Mouse (Mus musculus) embryo, embryonic 9.5 days (tissue): ENCODE results near the gene Kazn.

ENCODE experiments used
- DNase-seq: peaks from one replicate; pipeline ENCODE4 v3.0.0-alpha.2; 2017; ENCODE audit errors: extremely low spot score

Kazn gene

DNA sequence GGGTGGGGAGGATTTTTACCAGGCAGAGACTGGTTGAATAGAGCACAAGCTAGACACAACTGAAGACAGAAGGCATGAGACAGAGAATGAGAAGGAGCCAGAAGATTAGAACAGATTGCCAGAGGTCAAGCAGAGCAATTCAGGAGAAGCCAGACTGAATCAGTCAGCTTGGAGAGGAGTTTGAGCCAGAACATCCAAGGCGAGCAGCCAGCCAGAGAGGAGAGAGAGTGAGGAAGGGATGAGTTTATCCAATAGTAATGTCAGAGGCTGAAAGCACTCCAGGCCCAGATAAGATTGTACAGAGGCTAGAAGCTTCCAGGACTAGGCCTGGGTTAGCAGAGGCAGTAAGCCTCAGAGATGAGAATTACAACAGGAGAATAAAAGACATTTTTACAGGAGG lies 118.0 kb downstream of the Kazn start:
- no peak for DNase-seq

DNA sequence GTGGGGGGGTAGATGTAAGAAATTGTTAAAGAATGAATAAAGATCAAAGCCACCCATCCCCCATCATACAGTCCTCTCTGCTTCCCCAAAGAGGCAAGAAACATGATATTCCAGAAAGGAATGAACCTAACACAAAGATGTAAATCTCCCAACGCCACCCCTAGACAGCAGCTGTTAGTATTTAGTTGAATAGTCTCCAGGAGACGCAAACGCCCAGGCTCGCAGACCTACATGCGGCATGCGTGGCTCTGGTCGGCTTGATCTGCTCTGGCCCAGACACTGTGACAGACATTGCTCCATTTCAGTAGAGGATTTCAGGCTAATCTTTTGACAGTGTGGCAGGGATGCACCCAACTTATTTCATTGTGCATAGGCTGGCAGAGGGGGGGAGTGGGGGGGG lies 120.7 kb downstream of the Kazn start:
- DNase-seq, result no peak

GRCm38 (mm10) chr4:142117993-142118392 lies 121.2 kb downstream of the Kazn start:
- DNase-seq, result no peak

GRCm38 (mm10) chr4:142113306-142113705 lies 125.9 kb downstream of the Kazn start:
- no peak for DNase-seq

DNA sequence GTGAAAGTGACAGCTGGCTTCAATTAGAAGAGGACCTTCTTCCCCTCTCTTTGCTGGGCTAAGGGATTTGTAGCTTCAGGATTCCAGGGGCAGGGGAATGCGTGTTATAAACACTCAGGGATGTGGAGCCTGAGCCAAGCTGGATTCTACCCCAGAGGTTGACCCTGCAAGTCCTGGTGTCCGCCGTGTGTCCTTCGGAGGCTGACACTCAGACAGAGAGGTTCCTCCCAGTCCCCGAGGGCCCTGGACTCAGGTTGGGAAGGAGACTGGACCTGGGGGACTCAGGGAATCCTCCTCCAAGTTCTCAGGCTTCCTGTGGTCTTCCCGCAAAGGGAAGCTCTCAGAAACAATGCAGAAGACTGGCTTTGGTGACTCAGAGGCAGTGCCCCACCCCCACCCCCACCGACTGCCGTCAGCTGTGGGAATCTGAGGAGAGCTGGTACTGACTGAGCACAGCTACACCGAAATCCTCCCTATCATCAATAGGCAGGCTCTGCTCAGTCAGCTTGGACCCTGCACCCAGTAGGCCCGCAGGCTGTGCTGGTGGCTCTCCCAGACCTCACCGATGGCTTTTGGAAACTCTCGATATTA lies 136.0 kb downstream of the Kazn start:
- DNase-seq, result no peak

- DNase-seq, result peak; percentile 71
Observed at GRCm38 (mm10) chr4:142098303-142098702, 140.9 kb downstream of the Kazn start.

DNA sequence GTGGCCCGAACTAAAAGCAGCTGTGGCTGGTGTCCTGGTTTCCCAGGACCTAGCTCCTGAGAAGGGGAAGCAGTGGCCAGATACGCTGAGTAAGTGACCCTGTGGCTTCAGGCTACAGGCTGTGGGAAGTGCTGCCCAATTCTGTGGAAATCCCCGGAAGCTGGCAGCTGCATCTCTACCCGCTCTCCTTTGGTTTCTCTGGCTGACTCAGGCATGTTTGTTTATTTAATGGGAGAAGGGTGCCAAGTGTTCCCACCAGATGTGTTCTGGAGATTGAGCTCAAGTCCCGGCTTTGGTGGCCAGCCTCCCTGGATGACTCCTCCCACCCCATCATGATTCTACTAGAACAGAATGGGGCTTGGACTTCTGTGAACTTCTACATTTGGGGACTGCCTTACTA lies 141.3 kb downstream of the Kazn start:
- DNase-seq, result no peak

DNA sequence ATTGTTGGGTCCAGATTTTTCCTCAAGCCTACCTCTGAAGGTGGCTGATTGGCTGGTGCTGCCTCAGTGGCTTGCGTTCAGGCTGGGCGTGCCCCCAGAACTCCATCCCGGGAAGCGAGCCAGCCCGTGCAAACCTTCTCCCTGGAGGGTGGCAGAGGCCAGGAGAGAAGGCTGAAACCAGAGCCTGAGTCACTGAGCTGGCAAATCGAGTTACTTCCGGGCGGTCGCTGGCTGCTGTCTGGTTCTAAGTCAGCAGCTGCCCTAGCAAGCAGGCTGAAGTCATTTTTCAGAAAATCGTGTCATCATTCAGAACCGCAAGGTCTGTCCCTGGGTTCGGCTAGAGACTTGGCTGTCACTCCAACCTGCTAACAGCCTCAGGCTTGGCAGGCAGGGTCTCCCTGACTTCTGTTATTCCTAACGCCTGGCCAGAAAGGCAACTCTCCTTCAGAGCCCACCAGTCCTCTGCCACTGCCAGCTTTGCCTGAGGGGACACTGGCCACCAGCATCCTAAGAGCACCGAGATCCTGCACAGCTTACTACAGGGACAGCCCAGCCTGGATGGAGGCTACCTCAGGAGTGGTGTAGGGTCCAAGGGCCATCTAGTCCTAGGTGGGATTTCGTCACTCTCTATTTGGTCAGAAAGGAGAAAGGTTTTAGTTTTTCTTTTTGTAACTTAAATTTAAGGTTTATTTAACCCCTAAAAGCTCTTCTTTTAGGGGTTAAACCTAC lies 143.5 kb downstream of the Kazn start:
- DNase-seq, result no peak

DNA sequence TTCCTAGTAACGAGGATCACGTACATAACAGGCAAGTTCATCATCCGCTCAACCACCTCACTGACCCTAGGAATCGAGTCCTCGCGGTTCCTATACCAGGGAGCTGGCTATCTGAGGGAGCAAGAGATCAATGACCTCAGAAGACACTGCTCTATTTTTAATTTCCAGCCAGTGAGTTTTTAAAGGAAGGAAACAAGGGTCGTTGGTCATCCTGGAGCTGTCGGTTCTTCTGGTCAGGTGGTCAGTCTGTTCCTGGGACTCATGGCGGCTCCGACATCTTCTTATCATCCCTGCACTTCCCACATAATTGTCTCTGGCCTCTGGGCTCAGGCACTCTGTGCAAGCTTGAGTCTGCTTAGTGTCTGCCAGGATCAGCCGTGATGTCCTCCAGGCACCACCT lies 144.8 kb downstream of the Kazn start:
- no peak for DNase-seq

DNA sequence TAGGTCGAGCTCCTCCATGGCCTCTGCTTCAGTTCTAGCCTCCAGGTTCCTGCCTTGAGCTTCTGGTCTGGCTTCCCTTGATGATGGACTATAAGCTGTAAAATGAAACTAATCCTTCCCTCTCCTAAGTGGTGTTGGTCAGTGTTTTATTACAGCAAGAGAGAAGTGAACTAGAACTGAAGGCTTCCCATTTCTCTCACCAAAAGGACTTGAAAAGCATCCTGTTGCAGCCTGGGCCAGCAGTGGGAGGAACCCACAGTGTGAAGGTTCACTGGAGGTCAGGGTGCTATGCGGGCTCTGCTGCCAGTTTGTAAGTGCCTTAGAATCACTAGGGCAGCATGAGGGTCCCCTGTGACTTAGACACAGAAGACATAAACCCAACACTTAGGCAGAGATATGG lies 148.1 kb downstream of the Kazn start:
- no peak for DNase-seq

- DNase-seq, result no peak
Observed at GRCm38 (mm10) chr4:142089966-142090365, 149.2 kb downstream of the Kazn start.

DNA sequence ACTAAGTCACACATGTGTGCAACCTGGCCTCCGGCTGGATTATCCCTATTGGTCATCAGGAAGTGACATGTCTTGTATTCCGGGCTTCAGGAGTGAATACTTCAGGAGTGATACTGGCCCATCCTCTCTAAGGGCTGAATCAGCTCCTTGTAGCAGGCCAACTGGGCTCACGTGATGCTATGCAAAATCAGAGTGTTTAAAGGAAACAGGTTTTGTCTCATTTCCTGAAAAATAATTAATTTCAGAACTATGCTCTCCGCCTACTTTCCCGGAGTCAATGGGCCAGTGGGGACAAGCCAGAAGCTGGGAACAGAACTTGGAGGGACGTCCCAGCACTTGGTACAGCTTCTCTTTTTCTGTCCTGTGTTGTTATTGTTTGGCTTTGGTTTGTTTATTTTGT lies 150.4 kb downstream of the Kazn start:
- DNase-seq, result no peak

GRCm38 (mm10) chr4:142088409-142088808 lies 150.8 kb downstream of the Kazn start:
- DNase-seq, result no peak

- DNase-seq, result no peak
Observed at GRCm38 (mm10) chr4:142084936-142085563, 154.2 kb downstream of the Kazn start.

- peak; percentile 79 for DNase-seq
Observed at GRCm38 (mm10) chr4:142084131-142084899, 154.9 kb downstream of the Kazn start, which contains the start of gene Tmem51. Gene Tmem51, minus strand, starts transcription at chr4:142084304.

- no peak for DNase-seq
Observed at GRCm38 (mm10) chr4:142083762-142084130, 155.5 kb downstream of the Kazn start.

GRCm38 (mm10) chr4:142083193-142083592 lies 156.0 kb downstream of the Kazn start:
- no peak for DNase-seq

DNA sequence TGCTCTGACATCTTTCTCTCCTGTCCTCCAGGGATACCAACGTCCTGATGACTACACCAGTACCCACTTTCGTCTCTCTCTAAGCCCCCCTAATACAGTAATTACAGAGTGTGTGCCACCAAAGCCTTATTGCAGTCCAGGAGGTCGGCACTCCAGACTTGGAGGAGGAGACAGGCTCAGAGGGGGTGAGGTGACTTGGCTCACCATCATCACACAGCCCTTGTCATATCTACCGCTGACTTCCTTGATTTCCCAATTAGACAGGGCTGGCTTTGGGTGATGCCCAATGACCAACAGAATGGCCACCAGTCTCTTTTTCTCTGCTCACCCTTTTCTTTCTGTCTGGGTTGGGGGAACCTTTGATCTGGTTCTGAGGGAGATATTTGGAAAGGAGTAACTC lies 156.5 kb downstream of the Kazn start:
- DNase-seq, result no peak

- DNase-seq, result no peak
Observed at GRCm38 (mm10) chr4:142081631-142082283, 157.4 kb downstream of the Kazn start.

DNA sequence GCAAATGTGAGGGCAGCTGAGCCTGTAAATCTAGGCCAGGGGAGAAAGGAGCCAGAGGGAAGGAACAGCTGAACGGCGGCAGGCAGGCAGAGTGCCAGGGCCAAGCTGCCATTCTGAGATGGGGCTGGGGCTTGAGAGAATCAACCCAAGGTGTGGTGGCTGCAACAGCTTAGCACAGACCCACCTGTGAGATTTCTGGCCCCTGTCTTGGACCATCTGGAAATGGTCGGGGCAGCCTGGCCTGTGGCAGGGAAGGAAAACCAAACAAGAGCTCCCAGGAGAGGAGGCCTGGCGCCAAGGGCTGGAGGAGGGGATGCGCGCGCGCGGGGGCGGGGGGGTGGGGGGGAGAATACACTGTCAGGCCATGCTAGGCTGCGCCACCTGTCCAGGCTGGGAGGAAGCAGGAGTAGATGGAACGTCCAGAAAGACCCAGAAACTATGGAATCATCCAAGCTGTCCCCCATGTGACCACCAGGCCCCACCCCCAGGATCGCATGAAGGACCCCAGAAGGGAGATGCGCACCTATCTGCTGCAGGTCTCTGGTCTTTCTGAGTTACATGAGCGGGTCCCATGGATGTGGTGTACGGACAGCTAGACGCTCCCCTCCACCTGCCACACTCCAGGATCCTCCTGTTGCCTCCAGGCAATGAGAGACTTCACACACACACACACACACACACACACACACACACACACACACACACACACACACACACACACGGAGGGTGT lies 158.1 kb downstream of the Kazn start:
- no peak for DNase-seq

DNA sequence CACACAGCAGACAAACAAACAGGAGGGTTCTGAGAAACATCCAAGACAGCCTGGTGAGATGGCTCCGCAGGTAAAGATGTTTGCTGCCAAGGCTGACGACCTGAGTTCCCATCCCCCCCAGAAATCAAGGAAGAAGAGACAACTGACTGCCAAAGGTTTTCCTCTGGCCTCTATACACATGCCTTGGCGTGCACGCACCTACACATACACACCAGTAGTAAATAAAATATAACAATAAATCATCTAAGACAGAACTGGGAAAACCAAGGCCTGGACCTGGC lies 158.8 kb downstream of the Kazn start:
- no peak for DNase-seq
